Mouse (Mus musculus) cerebellum, postnatal 4 days (tissue): ENCODE data around the gene BC048562.

Experiments used
- DNase-seq, 2 experiments: peaks; one replicate each; pipeline ENCODE4 v3.0.0; 2022; ENCODE audit warnings: low spot score in 2 of 2, mixed read lengths in 1 of 2

BC048562 gene

DNA sequence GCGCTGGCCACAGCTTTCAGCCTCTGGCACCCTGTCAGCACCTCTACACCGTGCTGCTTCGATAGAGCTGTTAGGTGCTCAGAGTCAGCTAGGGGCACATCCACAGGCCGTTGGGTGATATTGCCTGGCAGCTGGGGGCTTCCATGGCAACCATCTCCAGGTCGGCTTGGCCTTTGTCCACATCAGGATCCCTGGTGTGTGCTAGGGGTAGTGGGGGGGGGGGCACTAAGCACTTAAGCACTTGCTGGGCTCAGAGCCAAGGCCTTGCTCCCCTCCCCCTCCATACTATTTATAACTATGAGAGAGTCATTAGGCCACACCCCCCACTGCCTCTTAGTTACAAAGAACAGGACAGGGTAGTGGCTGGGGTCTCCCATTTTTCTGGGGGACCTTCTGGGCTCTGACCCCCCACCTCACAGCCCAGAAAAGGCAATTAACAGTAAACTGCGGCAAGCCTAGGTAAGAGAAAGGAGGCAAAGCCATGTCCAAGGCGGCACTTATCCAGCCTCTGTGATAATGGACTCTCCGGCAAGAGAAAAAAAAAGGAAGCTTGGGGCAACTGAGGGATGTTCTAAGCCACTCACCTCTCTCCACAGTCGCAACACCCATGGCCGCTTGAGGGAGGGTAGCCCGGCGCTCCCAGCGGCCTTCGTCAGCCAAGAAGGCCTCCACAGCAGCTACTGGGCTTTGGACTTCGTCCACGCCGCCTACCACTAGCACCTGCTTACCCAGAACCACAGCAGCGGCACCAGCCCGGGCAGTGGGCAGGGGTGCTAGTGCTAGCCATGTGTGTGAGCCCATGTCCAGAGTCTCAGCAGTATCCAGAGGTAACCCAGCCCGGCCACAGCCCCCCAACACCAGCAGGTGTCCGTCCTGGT lies 14.2 kb downstream of the BC048562 start:
- peak in 1 of 2 experiments; percentile 39 for DNase-seq

DNA sequence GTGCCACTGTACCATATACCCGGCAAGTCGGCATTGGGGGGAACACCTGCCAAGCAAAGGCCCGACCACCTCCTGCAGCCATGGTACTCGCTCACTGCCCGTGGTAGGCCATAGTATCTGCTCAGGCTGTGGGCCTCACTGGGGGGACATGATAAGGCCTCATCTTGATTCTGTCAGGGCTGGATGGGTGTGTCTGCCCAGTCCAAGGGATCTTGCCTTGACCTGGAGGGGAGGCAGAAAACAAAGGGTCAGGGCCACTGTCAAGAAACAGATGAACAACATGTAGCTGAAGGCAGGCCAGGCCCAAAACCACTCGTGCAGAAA lies 14.8 kb downstream of the BC048562 start:
- DNase-seq = no peak

DNA sequence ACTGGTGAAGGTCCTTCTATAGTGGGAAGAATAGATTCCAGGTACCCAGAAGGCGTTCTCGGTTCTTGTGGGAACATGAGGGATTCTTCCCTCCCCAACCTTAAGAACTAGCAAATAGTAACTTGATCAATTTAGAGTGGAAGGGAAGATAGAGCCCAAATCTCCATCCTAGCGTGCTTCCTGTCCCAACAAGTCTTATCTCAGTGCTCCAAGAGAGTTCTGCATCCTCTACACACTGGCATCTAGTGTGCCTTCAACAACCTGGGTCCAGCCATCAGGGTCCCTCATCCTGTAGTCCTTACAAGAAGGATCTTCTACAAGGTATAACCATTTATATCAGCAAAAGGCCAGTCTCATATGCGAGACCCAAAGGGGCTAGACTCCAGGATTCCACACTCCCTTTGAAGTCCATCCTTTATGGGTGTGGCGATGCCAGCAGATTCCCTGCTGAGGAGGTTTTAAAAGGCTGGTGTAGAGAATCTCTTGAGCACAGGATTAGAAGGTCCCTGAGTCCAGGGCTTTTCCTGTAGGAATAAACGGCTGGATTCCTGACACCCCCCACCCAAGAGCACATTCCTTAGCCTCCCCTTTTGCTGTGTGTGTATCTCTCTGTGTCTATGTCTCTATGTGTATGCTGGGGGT lies 15.4 kb downstream of the BC048562 start:
- no peak for DNase-seq

DNA sequence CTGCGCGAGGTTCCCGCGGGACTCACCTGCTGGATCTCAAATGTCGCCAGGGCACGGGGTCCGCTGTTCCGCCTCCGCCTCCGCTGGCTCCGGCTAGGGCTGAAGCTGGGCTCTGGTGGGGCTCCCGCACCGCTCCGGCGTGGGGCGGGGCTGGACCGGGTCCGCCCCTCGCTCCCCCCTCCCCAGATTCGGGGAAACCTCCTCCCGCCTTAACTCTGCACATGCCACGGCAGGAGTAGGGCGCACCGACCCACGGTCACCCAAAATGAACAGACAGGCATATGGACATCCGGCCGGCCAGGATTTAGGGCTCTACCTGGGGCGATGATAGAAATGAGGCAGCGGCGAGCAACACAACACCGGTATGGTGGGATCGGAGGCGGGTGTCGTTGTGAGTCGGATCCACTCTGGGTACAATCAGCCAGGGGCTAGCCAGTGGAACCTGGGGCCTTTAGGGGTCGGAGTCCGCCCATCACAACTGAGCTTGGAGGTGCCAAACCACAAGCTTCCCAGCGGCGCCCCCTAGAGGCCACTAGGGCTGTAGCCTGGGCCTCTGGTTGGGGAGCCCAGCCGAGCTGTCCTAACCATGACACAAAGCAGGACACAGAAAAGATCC lies 16.1 kb downstream of the BC048562 start:
- DNase-seq = peak; percentile 91 to 93

DNA sequence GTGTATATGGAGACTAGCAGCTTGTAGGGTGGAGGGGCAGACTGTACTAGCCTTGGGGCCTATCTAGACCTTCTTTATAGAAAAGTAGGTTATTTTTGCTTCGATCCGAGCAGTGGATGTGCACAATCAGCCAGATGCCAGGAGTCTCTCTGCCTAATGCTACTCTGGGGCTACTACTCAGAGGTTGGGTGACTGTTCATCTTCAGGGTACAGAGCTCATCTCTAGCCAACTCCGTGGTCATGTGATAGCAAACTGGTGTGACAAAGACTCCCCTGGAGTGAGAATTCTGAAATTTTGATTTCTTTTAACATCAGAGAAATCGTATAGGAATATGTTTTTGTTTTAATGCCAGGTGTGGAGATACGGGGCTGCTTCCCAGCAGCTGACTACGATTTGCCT lies 16.6 kb downstream of the BC048562 start:
- DNase-seq = no peak

- DNase-seq = no peak
These were observed 17.2 kb downstream of the BC048562 start for GRCm38 (mm10) chr9:108453458-108453857.

DNA sequence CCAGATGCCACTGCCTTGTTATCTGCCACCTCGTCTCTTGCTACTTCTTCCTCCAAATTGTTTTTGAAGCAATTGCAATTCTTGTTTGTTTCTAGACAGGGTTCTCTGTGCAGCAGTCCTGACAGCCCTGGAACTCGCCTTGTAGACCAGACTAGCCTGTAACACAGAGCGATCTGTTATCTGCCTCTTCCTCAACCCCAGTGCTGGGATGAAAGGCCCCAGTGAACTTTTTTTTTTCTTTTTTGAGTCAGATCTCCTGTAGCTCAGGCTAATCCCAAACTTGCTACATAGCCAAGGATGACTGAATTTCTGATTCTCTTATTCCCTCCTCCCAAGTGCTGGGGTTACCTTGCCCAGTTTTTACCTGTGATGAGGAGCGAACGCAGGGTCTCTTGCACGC lies 18.1 kb downstream of the BC048562 start:
- no peak for DNase-seq

GRCm38 (mm10) chr9:108455747-108456571 lies 19.7 kb downstream of the BC048562 start:
- no peak for DNase-seq

- no peak for DNase-seq
These were observed 20.7 kb downstream of the BC048562 start for GRCm38 (mm10) chr9:108456953-108457352.

GRCm38 (mm10) chr9:108459939-108460318 lies 23.6 kb downstream of the BC048562 start:
- DNase-seq = no peak

DNA sequence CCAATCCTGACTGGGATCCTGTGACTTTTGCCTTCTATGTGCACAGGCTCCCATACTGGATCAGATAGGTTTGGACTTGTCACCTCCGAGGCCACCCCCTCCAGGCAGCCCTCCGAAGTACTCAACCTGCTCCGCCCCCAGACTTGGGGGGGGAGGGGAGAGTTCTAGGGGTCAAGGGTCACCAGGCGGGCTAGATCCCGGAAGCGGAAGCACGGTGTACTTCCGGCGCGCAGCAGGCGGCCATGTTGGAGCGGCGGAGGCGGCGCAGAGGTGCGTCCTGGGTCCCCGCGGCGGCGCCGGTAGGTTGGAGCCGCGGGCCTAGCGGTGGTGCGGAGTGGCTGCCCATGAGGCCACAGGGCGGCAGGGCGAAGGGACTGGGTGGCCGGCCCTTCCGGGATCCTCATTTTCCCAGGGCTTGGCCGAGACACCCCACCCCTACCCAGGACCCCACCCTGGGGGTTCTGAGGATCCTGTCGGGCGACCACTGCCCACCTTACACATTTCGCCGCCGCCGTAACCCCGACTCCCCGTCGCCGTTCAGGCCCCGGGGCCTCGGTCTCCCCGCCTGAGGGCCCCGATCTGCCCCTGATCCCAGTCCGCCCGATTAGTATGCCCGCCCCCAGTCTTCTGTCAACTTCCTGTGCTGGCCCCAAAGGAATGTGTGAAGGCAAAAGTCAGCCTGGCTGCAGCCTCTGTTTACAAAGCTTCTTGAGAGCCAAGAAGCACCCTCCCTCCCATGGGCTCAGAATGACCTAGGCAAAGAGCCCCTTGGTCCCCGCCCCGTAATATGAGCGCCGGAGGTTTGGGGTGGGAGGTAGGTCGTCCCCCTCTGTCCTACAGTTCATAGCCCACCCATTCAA lies 24.3 kb downstream of the BC048562 start, which contains the start of gene Ccdc71:
Ccdc71 (plus strand) TSS at position 209 of the 860 bp plus-strand sequence.
- DNase-seq = peak; percentile 76 to 87

- DNase-seq = no peak
These were observed 24.9 kb downstream of the BC048562 start, which contains the start of gene Klhdc8b for GRCm38 (mm10) chr9:108461181-108461631. Gene Klhdc8b (minus strand): TSS chr9:108461581.

GRCm38 (mm10) chr9:108461675-108462074 lies 25.4 kb downstream of the BC048562 start:
- DNase-seq = no peak

DNA sequence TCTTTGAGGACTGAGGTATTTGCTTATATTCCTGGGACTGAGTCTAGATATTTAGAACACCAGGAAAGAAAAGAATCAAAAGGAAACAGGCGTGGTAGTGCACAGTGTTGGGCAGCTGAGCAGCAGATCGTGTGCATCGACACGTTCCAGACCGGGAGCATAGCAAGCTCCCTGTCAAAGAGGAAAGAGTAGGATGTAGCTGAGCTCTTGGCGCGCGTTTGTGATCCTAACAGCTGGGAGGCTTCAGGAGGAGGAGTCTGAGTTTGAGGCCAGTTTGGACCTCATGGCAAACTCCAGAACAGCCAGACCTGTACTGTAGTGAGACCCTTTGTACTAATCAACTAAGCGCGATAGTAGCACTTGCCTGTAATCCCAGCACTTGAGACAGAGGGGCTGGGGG lies 25.9 kb downstream of the BC048562 start:
- DNase-seq = no peak

- no peak for DNase-seq
These were observed 27.4 kb downstream of the BC048562 start for GRCm38 (mm10) chr9:108463713-108464112.

DNA sequence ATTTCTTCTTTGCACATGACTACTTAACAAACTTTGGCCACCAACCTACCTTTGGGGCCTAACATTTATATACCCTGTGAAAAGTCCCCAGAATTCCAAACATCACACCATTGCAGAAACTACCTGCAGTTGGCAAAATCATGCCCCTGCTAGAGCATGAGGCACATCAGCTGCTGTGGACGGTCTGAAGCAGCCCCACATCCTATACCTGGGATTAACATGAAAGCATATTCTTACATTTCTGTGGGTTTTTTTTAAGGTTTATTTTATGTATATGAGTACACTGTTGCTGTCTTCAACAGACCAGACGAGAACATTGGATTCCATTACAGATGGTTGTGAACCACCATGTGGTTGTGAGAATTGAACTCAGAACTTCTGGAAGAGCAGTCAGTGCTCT lies 29.9 kb downstream of the BC048562 start:
- no peak for DNase-seq

- DNase-seq = no peak
These were observed 33.1 kb downstream of the BC048562 start for GRCm38 (mm10) chr9:108469430-108469829.

DNA sequence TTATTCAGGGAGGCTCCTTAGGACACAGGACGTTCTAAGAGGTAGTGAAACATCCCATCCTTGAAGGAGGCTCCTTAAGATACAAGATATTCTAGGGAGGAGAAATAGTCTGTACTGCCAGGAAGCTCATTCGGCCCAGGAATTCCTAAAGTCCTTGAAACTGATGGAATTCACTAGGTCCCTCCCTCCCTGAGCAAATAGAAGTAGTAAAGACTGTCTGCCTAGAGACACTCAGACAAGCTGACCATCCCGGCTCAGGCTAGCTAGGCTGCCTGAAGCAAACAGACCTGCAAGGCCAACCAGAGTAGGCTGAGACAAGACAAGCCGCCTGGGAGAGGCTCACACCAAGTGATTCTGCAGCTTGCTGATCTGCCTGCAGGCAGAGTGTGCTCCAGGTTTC lies 33.6 kb downstream of the BC048562 start:
- no peak for DNase-seq

GRCm38 (mm10) chr9:108474528-108474927 lies 38.2 kb downstream of the BC048562 start:
- no peak for DNase-seq

- DNase-seq = peak in 1 of 2 experiments; percentile 61
These were observed 42.4 kb downstream of the BC048562 start for GRCm38 (mm10) chr9:108478638-108479156.
